Mouse (Mus musculus) kidney, embryonic 14.5 days (tissue): ENCODE results near the gene Bri3. TPM values are rescaled to one million over a fixed set of nuclear protein-coding genes. Genes with fewer than 3 reads are reported as not detected.

Source experiments
- ATAC-seq: fragments of 200-750 bp; cut with Nextera tagmentation; 2 replicates; pipeline ENCODE4 v1.8.0; 2017; ENCODE audit warnings: moderate number of reproducible peaks, mild to moderate bottlenecking, moderate TSS enrichment, moderate library complexity; ENCODE audit not compliant: low FRiP score, low TSS enrichment
- H3K27ac ChIP-seq: fragments of 300-500 bp; sonication (generic); 2 replicates; pipeline ENCODE4 v1.5.1; 2014; ENCODE audit warnings: low read depth, mild to moderate bottlenecking, low read length, moderate library complexity, mixed read lengths
- H3K27me3 ChIP-seq: fragments of 300-500 bp; sonication (generic); 2 replicates; pipeline ENCODE4 v1.6.1; 2014; ENCODE audit warnings: mild to moderate bottlenecking, low read length; ENCODE audit not compliant: control insufficient read depth, insufficient read depth
- H3K36me3 ChIP-seq: fragments of 300-500 bp; sonication (generic); 2 replicates; pipeline ENCODE4 v1.6.1; 2014; ENCODE audit warnings: low read length, mixed read lengths; ENCODE audit not compliant: control insufficient read depth, insufficient read depth
- H3K4me1 ChIP-seq: fragments of 300-500 bp; sonication (generic); 2 replicates; pipeline ENCODE4 v1.6.1; 2014; ENCODE audit warnings: low read length, mixed read lengths; ENCODE audit not compliant: control insufficient read depth, insufficient read depth
- H3K4me2 ChIP-seq: fragments of 300-500 bp; sonication (generic); replicated peaks from 2 replicates; pipeline ENCODE4 v1.6.1; 2014; ENCODE audit warnings: low read depth, mild to moderate bottlenecking, low read length
- H3K4me3 ChIP-seq: fragments of 300-500 bp; sonication (generic); 2 replicates; pipeline ENCODE4 v1.5.1; 2014; ENCODE audit warnings: mild to moderate bottlenecking, low read length
- H3K9ac ChIP-seq: fragments of 300-500 bp; sonication (generic); 2 replicates; pipeline ENCODE4 v1.6.1; 2014; ENCODE audit warnings: low read depth, mild to moderate bottlenecking, low read length, moderate library complexity
- H3K9me3 ChIP-seq: fragments of 300-500 bp; sonication (generic); 2 replicates; pipeline ENCODE4 v1.6.1; 2016; ENCODE audit warnings: low read length; ENCODE audit not compliant: control insufficient read depth
- WGBS: fragments of 180-500 bp; shearing (Covaris S2); extraction: QIAGEN DNeasy Blood & Tissue Kit; methylation state at CpG from one replicate; pipeline ENCODE4 v1.1.7; 2014; 5-methylcytosine and 5-hydroxymethylcytosine counted together
- polyA plus RNA-seq: library from polyadenylated mRNA; unstranded; fragments of >200 nt; fragmentation: Nextera tagmentation; extraction: Ambion mirVana; gene quantifications from 2 replicates; pipeline ENCODE4 v1.2.1, GENCODE M21; 2014

Gene Bri3
- polyA plus RNA-seq, 1 experiment from 2014 or later = 136 TPM

DNA sequence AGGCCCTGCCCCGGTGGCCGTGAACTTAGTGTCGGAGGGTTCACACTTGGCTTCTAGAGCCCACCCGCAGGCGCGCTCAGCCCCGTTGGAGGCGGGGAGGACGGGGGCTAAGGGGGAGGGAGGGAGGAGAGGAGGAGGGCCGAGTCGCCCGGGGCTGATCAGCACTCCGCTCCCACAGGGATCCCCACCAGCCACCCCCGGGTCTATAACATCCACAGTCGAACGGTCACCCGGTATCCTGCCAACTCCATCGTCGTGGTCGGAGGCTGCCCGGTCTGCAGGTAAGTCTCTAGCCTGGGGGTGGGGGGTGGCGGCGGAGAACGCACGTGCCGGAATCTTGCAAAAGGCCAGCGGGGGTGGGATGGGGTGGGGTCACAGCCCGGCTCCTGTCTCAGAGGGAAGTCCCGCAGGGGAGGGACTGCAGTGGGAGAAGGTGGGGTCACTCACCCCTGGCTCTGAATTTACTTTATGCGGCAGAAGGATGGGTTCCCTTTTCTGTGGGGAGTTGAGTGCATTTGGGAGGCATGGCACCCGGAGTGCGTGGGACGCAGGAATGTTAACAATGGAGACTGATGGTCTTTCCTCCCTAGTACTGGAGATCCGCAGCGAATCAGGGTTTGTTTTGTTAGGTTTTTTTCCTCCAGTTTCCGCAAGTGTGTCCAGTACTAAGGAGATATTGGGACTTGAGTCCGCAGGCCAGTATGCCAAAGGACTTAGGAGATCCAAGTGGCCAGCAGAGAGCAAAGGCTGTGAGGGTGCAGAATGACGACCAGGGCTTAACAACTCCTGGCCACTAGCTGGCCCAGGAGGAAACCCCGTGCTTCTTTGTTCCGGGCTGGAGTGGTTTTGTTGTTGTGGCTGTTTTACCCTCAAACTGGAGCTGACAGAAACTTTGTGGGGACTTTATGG is 11.6 kb downstream of the Bri3 start:
- H3K9ac ChIP-seq = peak overlapping the region; percentile 97
- peak overlapping the region; percentile 100 for H3K4me3 ChIP-seq
- H3K27ac ChIP-seq = peak overlapping the region; percentile 96
- H3K9me3 ChIP-seq = no peaks in the 10 kb centered on the region
- H3K36me3 ChIP-seq = peaks cover 11% of the 10 kb centered on the region; the same call in 1 of the 2 replicates
- under 1% methylated on average over 38 of the region's 40 CpGs for WGBS
- no peaks in the 10 kb centered on the region for H3K27me3 ChIP-seq
- H3K4me1 ChIP-seq = peaks cover 40% of the 10 kb centered on the region
- H3K4me2 ChIP-seq = peak overlapping the region; percentile 85
- peak; percentile 53 for ATAC-seq

DNA sequence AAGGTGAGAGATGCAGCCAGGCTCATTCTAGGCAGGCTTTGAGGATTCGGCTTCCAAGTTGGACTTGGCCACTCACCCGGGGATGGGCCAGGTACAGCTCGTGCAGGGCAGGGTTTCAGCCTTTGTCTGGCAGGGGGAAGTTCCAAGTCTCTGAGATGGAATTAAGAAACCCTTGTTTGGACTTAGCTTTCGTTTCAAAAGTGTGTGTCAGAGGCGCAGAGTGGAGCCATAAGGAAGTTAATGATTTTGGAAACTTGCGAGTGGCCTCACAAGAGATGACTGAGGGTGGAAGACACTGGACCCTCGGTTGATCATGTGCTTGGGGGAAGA is 12.3 kb downstream of the Bri3 start:
- Histone ChIP-seq H3K9me3 (no peaks in the 10 kb centered on the region), H3K4me3 (peak overlapping the region; percentile 100), H3K9ac (peak overlapping the region; percentile 97), H3K27ac (peak overlapping the region; percentile 96), H3K4me2 (peak overlapping the region; percentile 85), H3K36me3 (peaks cover 16% of the 10 kb centered on the region; the same call in 1 of the 2 replicates), H3K4me1 (peaks cover 40% of the 10 kb centered on the region), H3K27me3 (no peaks in the 10 kb centered on the region)
- ATAC-seq = no peak
- 5% methylated on average over 7 of the region's 7 CpGs for WGBS

DNA sequence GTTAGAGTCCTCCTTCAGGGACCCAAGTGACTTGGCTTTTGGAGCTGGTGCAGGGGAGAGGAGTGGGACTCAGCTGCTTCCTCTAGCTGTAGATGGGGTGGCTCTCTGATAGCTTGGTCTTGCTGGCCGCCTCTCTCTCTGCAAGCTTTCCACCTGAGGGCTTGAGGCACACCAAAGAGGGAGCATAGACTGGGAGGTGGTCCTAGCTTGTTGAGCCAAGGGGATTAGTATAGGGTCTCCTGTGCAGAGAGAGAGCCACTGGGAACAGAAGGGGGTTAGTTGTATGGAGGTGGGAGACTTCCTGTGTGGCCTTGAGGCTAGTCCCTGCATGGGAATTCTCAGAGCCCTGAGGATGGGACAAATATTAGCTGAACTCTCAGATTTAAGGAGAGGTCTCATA is 12.7 kb downstream of the Bri3 start:
- H3K4me3 ChIP-seq = peak overlapping the region; percentile 100
- H3K4me2 ChIP-seq = peak overlapping the region; percentile 85
- 64% methylated on average over 1 of the region's 1 CpGs for WGBS
- H3K9me3 ChIP-seq = no peaks in the 10 kb centered on the region
- H3K27me3 ChIP-seq = no peaks in the 10 kb centered on the region
- peaks cover 16% of the 10 kb centered on the region; the same call in 1 of the 2 replicates for H3K36me3 ChIP-seq
- H3K9ac ChIP-seq = peak overlapping the region; percentile 97
- peak overlapping the region; percentile 96 for H3K27ac ChIP-seq
- no peak for ATAC-seq
- peaks cover 40% of the 10 kb centered on the region for H3K4me1 ChIP-seq

DNA sequence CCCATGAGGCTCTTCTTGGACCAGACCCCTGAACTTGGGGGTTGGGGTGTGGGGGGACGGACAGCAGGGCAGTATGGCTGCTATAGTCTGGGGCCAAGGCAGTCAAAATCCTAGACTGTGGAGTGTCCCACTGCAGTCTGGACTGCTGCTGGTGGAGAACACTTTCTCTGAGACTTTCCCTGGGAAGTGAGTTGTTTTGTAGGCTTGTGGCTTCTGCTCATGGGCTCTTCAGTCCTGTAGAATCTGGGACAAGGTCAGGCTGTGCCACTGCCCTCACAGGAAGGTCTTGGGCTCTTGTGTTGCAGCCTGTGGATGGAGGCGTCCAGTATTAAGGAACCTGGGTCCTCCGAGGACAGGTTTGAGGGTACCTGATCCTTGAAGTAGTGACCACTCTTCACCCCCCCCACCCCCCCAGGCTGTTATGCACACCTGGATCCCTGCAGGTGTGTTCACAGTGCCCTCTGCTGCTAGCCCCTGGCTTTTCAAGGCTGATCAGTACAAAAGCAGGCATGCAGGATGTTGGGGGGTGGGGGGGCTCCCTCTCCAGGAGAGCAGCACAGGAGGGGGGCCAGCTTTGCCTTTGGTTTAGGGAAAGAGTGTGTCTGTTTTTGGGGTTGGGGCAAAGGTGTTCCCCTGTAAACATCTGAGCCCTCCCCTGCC is 13.3 kb downstream of the Bri3 start:
- Histone ChIP-seq H3K9ac (peak overlapping the region; percentile 97; the same call in 1 of the 2 replicates), H3K36me3 (peaks cover 16% of the 10 kb centered on the region; the same call in 1 of the 2 replicates), H3K4me1 (peaks cover 40% of the 10 kb centered on the region), H3K9me3 (no peaks in the 10 kb centered on the region), H3K4me2 (peak overlapping the region; percentile 85), H3K27ac (no peak overlapping the region; the same call in 1 of the 2 replicates), H3K27me3 (no peaks in the 10 kb centered on the region), H3K4me3 (peak overlapping the region; percentile 100)
- ATAC-seq = no peak
- 59% methylated on average over 3 of the region's 3 CpGs for WGBS

DNA sequence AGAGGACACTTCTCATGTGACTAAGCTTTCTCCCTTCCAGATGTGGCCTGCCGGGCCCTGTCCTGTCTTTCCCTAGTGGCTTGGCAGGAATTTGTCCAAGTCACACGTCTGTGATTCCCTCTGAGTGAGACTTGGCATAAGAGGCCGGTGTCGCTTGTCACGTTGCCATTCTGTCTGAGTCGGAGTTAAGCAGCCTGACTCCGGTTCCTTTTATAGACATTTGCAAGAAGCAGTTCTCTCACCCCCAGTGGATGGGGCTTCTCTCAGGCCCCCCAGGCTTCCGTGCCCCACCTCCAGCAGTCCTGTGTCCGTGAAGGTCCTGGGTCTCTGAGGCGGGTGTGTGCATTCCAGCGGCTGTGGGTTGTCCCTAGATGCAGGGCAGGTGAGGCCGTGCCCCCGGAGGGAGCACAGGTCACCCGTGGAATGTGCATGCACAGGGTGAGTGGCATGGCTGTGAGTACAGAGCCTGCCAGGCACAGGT is 13.9 kb downstream of the Bri3 start:
- Histone ChIP-seq H3K4me1 (peaks cover 41% of the 10 kb centered on the region), H3K4me2 (peak overlapping the region; percentile 85), H3K4me3 (peak overlapping the region; percentile 100), H3K9ac (peak overlapping the region; percentile 97; the same call in 1 of the 2 replicates), H3K27ac (no peak overlapping the region), H3K27me3 (no peaks in the 10 kb centered on the region), H3K9me3 (no peaks in the 10 kb centered on the region), H3K36me3 (peaks cover 18% of the 10 kb centered on the region; the same call in 1 of the 2 replicates)
- 26% methylated on average over 14 of the region's 14 CpGs for WGBS
- ATAC-seq = no peak

DNA sequence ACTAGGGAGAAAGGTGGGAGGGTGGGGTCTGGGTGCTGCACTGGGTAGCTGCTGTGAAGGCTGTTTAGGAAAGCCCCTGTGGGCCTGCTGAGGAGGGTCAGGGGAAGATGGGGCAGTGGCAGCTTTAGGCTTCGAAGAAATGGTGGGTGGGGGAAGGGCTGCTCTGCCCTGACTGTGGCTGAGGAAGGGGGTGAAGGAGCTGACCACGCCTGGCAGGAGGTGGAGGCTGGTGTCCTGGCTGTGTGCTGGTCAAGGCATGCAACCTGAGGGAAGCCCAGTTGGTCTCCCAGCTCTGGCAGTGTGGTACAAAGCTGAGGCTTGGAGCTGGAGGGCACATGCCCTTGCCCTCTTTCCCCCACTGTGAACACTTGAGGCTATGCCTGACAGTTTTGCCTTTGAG is 14.4 kb downstream of the Bri3 start:
- Histone ChIP-seq H3K4me1 (peaks cover 43% of the 10 kb centered on the region), H3K4me3 (peak overlapping the region; percentile 100), H3K9ac (peak overlapping the region; percentile 97), H3K9me3 (no peaks in the 10 kb centered on the region), H3K27me3 (no peaks in the 10 kb centered on the region), H3K36me3 (peaks cover 18% of the 10 kb centered on the region; the same call in 1 of the 2 replicates), H3K27ac (no peak overlapping the region), H3K4me2 (peak overlapping the region; percentile 85)
- WGBS = 16% methylated on average over 2 of the region's 2 CpGs
- ATAC-seq = no peak

DNA sequence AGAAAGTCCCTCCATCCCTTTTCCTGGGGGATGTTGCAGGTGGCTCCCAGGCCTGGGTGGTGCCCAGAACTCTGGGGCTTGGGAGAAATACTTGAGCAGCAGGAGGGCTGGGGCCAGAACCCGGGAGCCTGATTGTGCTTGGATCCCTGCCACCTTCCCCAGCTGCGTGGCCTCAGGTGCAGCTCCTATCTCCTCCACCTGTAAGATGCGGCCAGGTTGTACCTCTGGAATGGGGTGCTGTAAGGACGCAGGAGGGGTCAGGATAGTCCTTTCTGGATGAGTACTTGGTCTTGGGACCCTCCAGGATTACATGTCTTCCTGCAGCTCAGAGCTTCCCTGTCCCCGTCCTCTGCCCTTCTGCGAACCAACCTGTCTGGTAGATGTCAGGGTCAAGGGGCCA is 15.0 kb downstream of the Bri3 start:
- H3K4me3 ChIP-seq = no peak overlapping the region

DNA sequence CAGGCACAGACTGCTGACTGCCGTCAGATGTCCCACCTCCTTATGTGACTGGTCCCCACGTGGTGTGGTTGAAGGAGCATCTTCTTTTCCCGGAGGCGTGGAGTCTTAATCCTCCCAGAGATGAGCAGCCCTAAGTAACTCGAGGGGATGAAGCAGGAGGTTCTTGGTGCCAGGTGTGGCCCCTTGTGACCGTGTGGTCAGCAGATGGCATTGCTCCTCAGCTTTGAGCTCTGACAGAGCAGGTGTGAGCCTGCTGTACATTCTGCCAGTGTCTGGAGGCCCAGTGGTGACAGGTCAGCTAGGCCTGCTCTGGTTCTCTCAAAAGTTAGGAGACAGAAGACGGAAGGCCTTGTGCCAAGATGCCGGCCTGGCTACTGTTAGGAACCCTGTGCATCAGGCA is 16.2 kb downstream of the Bri3 start:
- Histone ChIP-seq H3K27ac (no peak overlapping the region), H3K4me1 (peaks cover 37% of the 10 kb centered on the region), H3K9ac (no peak overlapping the region), H3K9me3 (no peaks in the 10 kb centered on the region), H3K4me2 (no peak overlapping the region), H3K36me3 (peaks cover 28% of the 10 kb centered on the region), H3K27me3 (no peaks in the 10 kb centered on the region), H3K4me3 (no peak overlapping the region)
- ATAC-seq = no peak
- 83% methylated on average over 8 of the region's 8 CpGs for WGBS

More for the DNA sequence above, 15.0 kb downstream of the Bri3 start:
- Histone ChIP-seq H3K9me3 (no peaks in the 10 kb centered on the region), H3K36me3 (peaks cover 19% of the 10 kb centered on the region; the same call in 1 of the 2 replicates), H3K4me1 (peaks cover 40% of the 10 kb centered on the region), H3K27me3 (no peaks in the 10 kb centered on the region), H3K9ac (peak overlapping the region; percentile 7; the same call in 1 of the 2 replicates), H3K4me2 (peak overlapping the region; percentile 85; the same call in 1 of the 2 replicates), H3K27ac (no peak overlapping the region)
- no peak for ATAC-seq
- WGBS = 64% methylated on average over 6 of the region's 6 CpGs
